Mouse (Mus musculus): Measurements from ENCODE around the gene 2310011J03Rik.

Gene 2310011J03Rik

GRCm38 (mm10) chr10:80295618-80296425 is 24.5 kb downstream of the 2310011J03Rik start, which contains the start of gene Apc2:
TSS of gene Apc2 (plus strand) at chr10:80295977.
- POLR2A ChIA-PET = interaction anchor here (0.6 to 11.0 kb wide), 59 partner anchors 8 to 1831 kb away, joined by 3 to 169 read pairs (median 4); partner anchors contain the start of genes Mbd3 (in 3 of the 4), Adamtsl5 (in 2 of the 4), Dazap1 (in 2 of the 4) and Gamt (in 2 of the 4)
- CTCF ChIA-PET = interaction anchor here (0.5 to 2.4 kb wide), 22 partner anchors 9 to 562 kb away, joined by 3 to 10 read pairs (median 4); partner anchors contain the start of genes Adamtsl5 (in 1 of the 4), Pcsk4 (in 1 of the 4) and Reep6 (in 1 of the 4)

GRCm38 (mm10) chr10:80294788-80295303 is 25.5 kb downstream of the 2310011J03Rik start:
- POLR2A ChIA-PET = interaction anchor here (0.6 to 11.0 kb wide), 54 partner anchors 8 to 1830 kb away, joined by 3 to 169 read pairs (median 5); partner anchors contain the start of genes Mbd3 (in 3 of the 4), Adamtsl5 (in 2 of the 4), Dazap1 (in 2 of the 4) and Gamt (in 2 of the 4)
- CTCF ChIA-PET = interaction anchor here in 3 of 4 experiments (0.5 to 2.4 kb wide), 13 partner anchors 10 to 318 kb away, joined by 3 to 10 read pairs (median 4); partner anchors contain the start of gene Adamtsl5 (in 1 of the 3)

- POLR2A ChIA-PET = interaction anchor here (0.6 to 11.0 kb wide), 51 partner anchors 8 to 335 kb away, joined by 3 to 169 read pairs (median 8); partner anchors contain the start of genes Mbd3 (in 3 of the 4), Pcsk4 (in 3 of the 4), Reep6 (in 3 of the 4) and Dazap1 (in 2 of the 4)
- CTCF ChIA-PET = interaction anchor here (0.6 to 2.3 kb wide), 7 partner anchors 10 to 263 kb away, joined by 3 to 8 read pairs (median 3); no protein-coding TSS in a partner anchor
Observed at GRCm38 (mm10) chr10:80294311-80294710, 26.0 kb downstream of the 2310011J03Rik start.

GRCm38 (mm10) chr10:80293325-80293724 is 27.0 kb downstream of the 2310011J03Rik start:
- ChIA-PET POLR2A (interaction anchor here in 3 of 4 experiments (0.7 to 11.0 kb wide), 57 partner anchors 8 to 441 kb away, joined by 3 to 169 read pairs (median 9); partner anchors contain the start of genes Dazap1 (in 3 of the 3), Gamt (in 3 of the 3), Pcsk4 (in 3 of the 3) and Reep6 (in 3 of the 3)), CTCF (interaction anchor here in 1 of 4 experiments (1.4 kb wide), 1 partner anchor 67 kb away, joined by 6 read pairs; the partner anchor contains the start of gene Mum1)

GRCm38 (mm10) chr10:80292251-80293146 is 27.8 kb downstream of the 2310011J03Rik start, which contains the start of gene Rps15:
TSS of gene Rps15 (plus strand) at chr10:80292453.
- CTCF ChIA-PET = interaction anchor here (0.6 to 1.4 kb wide), 22 partner anchors 13 to 438 kb away, joined by 3 to 9 read pairs (median 3); partner anchors contain the start of genes Dazap1 (in 1 of the 4), Mum1 (in 1 of the 4), Pcsk4 (in 1 of the 4) and Ptbp1 (in 1 of the 4)
- POLR2A ChIA-PET = interaction anchor here (0.5 to 11.0 kb wide), 174 partner anchors 9 to 744 kb away, joined by 3 to 169 read pairs (median 5); partner anchors contain the start of genes Dazap1 (in 3 of the 4), Gamt (in 3 of the 4), Mum1 (in 3 of the 4) and Pcsk4 (in 3 of the 4)

- ChIA-PET POLR2A (interaction anchor here in 2 of 4 experiments (0.9 to 9.9 kb wide), 11 partner anchors 11 to 113 kb away, joined by 3 to 169 read pairs (median 3); partner anchors contain the start of genes Dazap1 (in 2 of the 2), Gamt (in 2 of the 2) and Mum1 (in 1 of the 2)), CTCF (interaction anchor here in 2 of 4 experiments (0.5 to 1.8 kb wide), 6 partner anchors 9 to 285 kb away, joined by 3 to 8 read pairs (median 3); partner anchors contain the start of gene Gamt (in 1 of the 2))
Observed at GRCm38 (mm10) chr10:80288657-80289056, 31.7 kb downstream of the 2310011J03Rik start.

- CTCF ChIA-PET = interaction anchor here in 1 of 4 experiments (1.8 kb wide), 1 partner anchor 112 kb away, joined by 8 read pairs; no protein-coding TSS in a partner anchor
Observed at GRCm38 (mm10) chr10:80288097-80288496, 32.2 kb downstream of the 2310011J03Rik start.

GRCm38 (mm10) chr10:80285222-80286070 is 34.9 kb downstream of the 2310011J03Rik start:
- ChIA-PET CTCF (interaction anchor here in 2 of 4 experiments (0.6 to 0.9 kb wide), 3 partner anchors 10 to 88 kb away, joined by 3 to 4 read pairs (median 4); no protein-coding TSS in a partner anchor), POLR2A (interaction anchor here (0.7 to 3.2 kb wide), 18 partner anchors 7 to 200 kb away, joined by 3 to 11 read pairs (median 4); partner anchors contain the start of genes Apc2 (in 2 of the 4), Gamt (in 2 of the 4) and Dazap1 (in 1 of the 4))

More at GRCm38 (mm10) chr10:80288097-80288496, 32.2 kb downstream of the 2310011J03Rik start:
- POLR2A ChIA-PET = interaction anchor here in 2 of 4 experiments (1.0 to 9.9 kb wide), 9 partner anchors 11 to 62 kb away, joined by 3 to 169 read pairs (median 5); partner anchors contain the start of genes Dazap1 (in 2 of the 2), Gamt (in 2 of the 2) and Mum1 (in 1 of the 2)

- ChIA-PET POLR2A (interaction anchor here (0.6 to 4.1 kb wide), 24 partner anchors 9 to 167 kb away, joined by 3 to 49 read pairs (median 5); partner anchors contain the start of genes Rps15 (in 3 of the 4), Dazap1 (in 2 of the 4), Pcsk4 (in 2 of the 4) and Reep6 (in 2 of the 4)), CTCF (interaction anchor here in 2 of 4 experiments (0.6 to 1.5 kb wide), 5 partner anchors 9 to 118 kb away, joined by 3 to 5 read pairs (median 3); no protein-coding TSS in a partner anchor)
Observed at GRCm38 (mm10) chr10:80282481-80283441, 37.6 kb downstream of the 2310011J03Rik start.

GRCm38 (mm10) chr10:80281921-80282371 is 38.4 kb downstream of the 2310011J03Rik start:
- CTCF ChIA-PET = interaction anchor here in 1 of 4 experiments (1.0 to 1.4 kb wide), 2 partner anchors 68 to 117 kb away, joined by 3 to 5 read pairs; no protein-coding TSS in a partner anchor
- POLR2A ChIA-PET = interaction anchor here in 3 of 4 experiments (0.7 to 4.1 kb wide), 17 partner anchors 9 to 166 kb away, joined by 3 to 49 read pairs (median 5); partner anchors contain the start of genes Dazap1 (in 2 of the 3), Rps15 (in 2 of the 3), Apc2 (in 1 of the 3) and Gamt (in 1 of the 3)

- ChIA-PET POLR2A (interaction anchor here in 3 of 4 experiments (0.8 to 8.6 kb wide), 12 partner anchors 8 to 113 kb away, joined by 3 to 119 read pairs (median 4); partner anchors contain the start of genes Apc2 (in 2 of the 3), Dazap1 (in 2 of the 3), Rps15 (in 2 of the 3) and Gamt (in 1 of the 3)), CTCF (no interaction called here)
Observed at GRCm38 (mm10) chr10:80281304-80281703, 39.0 kb downstream of the 2310011J03Rik start.

GRCm38 (mm10) chr10:80279273-80279672 is 41.1 kb downstream of the 2310011J03Rik start:
- ChIA-PET CTCF (interaction anchor here in 2 of 4 experiments (0.7 to 1.4 kb wide), 3 partner anchors 10 to 53 kb away, joined by 3 to 5 read pairs (median 3); partner anchors contain the start of gene Mum1 (in 1 of the 2)), POLR2A (interaction anchor here in 3 of 4 experiments (1.0 to 9.6 kb wide), 8 partner anchors 7 to 111 kb away, joined by 3 to 119 read pairs (median 6); partner anchors contain the start of genes Rps15 (in 3 of the 3), Apc2 (in 2 of the 3), Dazap1 (in 2 of the 3) and Gamt (in 1 of the 3))

GRCm38 (mm10) chr10:80278390-80278789 is 41.9 kb downstream of the 2310011J03Rik start:
- ChIA-PET POLR2A (interaction anchor here (0.8 to 9.6 kb wide), 16 partner anchors 8 to 110 kb away, joined by 3 to 119 read pairs (median 5); partner anchors contain the start of genes Rps15 (in 4 of the 4), Apc2 (in 2 of the 4), Dazap1 (in 2 of the 4) and Gamt (in 1 of the 4)), CTCF (interaction anchor here in 1 of 4 experiments (0.6 to 1.4 kb wide), 3 partner anchors 11 to 80 kb away, joined by 3 to 5 read pairs (median 3); partner anchors contain the start of gene Mum1)

Measured in embryonic stem cell, embryonic (primary cell).